Mouse (Mus musculus): ENCODE data around the gene Rnase4.
A peak's percentile ranks its signal among the peaks of the same experiment; 100 is the strongest.
"Not testable (repeated sequence)": the region's sequence is repeated elsewhere in the genome, so short reads cannot be mapped to it uniquely, and the experiment has no call there.

GRCm38 (mm10) chr14:51098300-51098699 is 7.4 kb downstream of the Rnase4 start:
- peak; percentile 60 for TF ChIP-seq CTCF (conservative IDR thresholded peaks at IDR 0.05; ENCODE audit: insufficient read depth, insufficient read length, low read depth, low read length)
- not testable (repeated sequence) for TF ChIP-seq POLR2A (IDR thresholded peaks at IDR 0.05; ENCODE audit: low read depth, low read length)
